Mouse (Mus musculus) CH12.LX (cell line): ENCODE results near the gene Hmgcs1. TPM values are rescaled to one million over a fixed set of nuclear protein-coding genes. Genes with fewer than 3 reads are reported as not detected.

Source experiments
- DNase-seq: peaks from one replicate; pipeline ENCODE4 v3.0.0-alpha.2; 2013; ENCODE audit errors: extremely low read depth
- H3K27ac ChIP-seq: 2 replicates; pipeline ENCODE4 v1.5.1; 2012; ENCODE audit warnings: low read depth, mild to moderate bottlenecking, control low read depth, moderate library complexity; ENCODE audit not compliant: insufficient read depth
- H3K27me3 ChIP-seq: replicated peaks from 2 replicates; pipeline ENCODE3; 2012; ENCODE audit warnings: inconsistent platforms
- H3K36me3 ChIP-seq, 2 experiments: replicated peaks in 1 of 2; 2 replicates each; pipeline versions ENCODE3 to v1.6.1; 2012; ENCODE audit warnings: inconsistent platforms in 1 of 2, low read length in 1 of 2, mild to moderate bottlenecking in 1 of 2, mixed read lengths in 1 of 2, moderate library complexity in 1 of 2; ENCODE audit not compliant: control insufficient read depth in 1 of 2, insufficient read depth in 1 of 2
- H3K4me1 ChIP-seq, 2 experiments: 2 replicates each; pipeline ENCODE4 v1.6.1; 2012; ENCODE audit warnings: inconsistent platforms in 1 of 2, moderate library complexity in 1 of 2; ENCODE audit not compliant: insufficient read depth in 2 of 2, control insufficient read depth in 1 of 2
- H3K4me2 ChIP-seq: 2 replicates; pipeline ENCODE4 v1.6.1; 2012; ENCODE audit warnings: low read depth, mild to moderate bottlenecking, control low read depth; ENCODE audit not compliant: poor library complexity, insufficient read depth, severe bottlenecking
- H3K4me3 ChIP-seq, 3 experiments: fragments of 150-350 bp in 1 of 3; sonication (generic) in 1 of 3; replicated peaks in 1 of 3; 2 replicates each; pipeline versions ENCODE3 to v1.5.1; 2011 to 2012; ENCODE audit warnings: low read depth in 2 of 3, low read length in 2 of 3, mild to moderate bottlenecking in 2 of 3, moderate library complexity in 2 of 3, control low read depth in 1 of 3, improper control_type of control experiment in 1 of 3, inconsistent platforms in 1 of 3, mixed read lengths in 1 of 3; ENCODE audit not compliant: poor library complexity in 1 of 3
- H3K79me2 ChIP-seq: replicated peaks from 2 replicates; pipeline ENCODE4 v1.6.1; 2012; ENCODE audit warnings: mild to moderate bottlenecking, moderate library complexity; ENCODE audit not compliant: control insufficient read depth, poor library complexity, insufficient read depth, severe bottlenecking; ENCODE audit errors: extremely low read depth
- H3K9ac ChIP-seq: 2 replicates; pipeline ENCODE4 v1.6.1; 2012; ENCODE audit warnings: low read depth, mild to moderate bottlenecking, control low read depth, moderate library complexity; ENCODE audit not compliant: insufficient read depth
- H3K9me3 ChIP-seq: replicated peaks from 2 replicates; pipeline ENCODE3; 2012; ENCODE audit warnings: low read length, inconsistent platforms, mixed read lengths
- CHD1 ChIP-seq: IDR thresholded peaks from 2 replicates; pipeline ENCODE4 v1.6.1; 2012; ENCODE audit warnings: low read depth, low read length, improper control_type of control experiment, inconsistent platforms
- CHD2 ChIP-seq: IDR thresholded peaks from 2 replicates; pipeline ENCODE4 v1.6.1; 2011; ENCODE audit warnings: low read length, improper control_type of control experiment
- ETS1 ChIP-seq: conservative IDR thresholded peaks from 2 replicates; pipeline ENCODE4 v1.6.1; 2012; ENCODE audit warnings: low read depth, mild to moderate bottlenecking, inconsistent platforms, low read length, improper control_type of control experiment, moderate library complexity
- HCFC1 ChIP-seq: IDR thresholded peaks from 2 replicates; pipeline ENCODE4 v1.6.1; 2012; ENCODE audit warnings: low read depth, mild to moderate bottlenecking, inconsistent platforms, low read length, improper control_type of control experiment
- KAT2A ChIP-seq: IDR thresholded peaks from 2 replicates; pipeline ENCODE4 v1.6.1; 2012; ENCODE audit warnings: low read length, improper control_type of control experiment, inconsistent platforms; ENCODE audit not compliant: insufficient replicate concordance
- MAFK ChIP-seq: IDR thresholded peaks from 2 replicates; pipeline ENCODE4 v1.6.1; 2011; ENCODE audit warnings: low read length, improper control_type of control experiment; ENCODE audit not compliant: insufficient replicate concordance
- MYC ChIP-seq: IDR thresholded peaks from 2 replicates; pipeline ENCODE4 v1.6.1; 2011; ENCODE audit warnings: low read depth, mild to moderate bottlenecking, improper control_type of control experiment, low read length
- NELFE ChIP-seq: IDR thresholded peaks from 2 replicates; pipeline ENCODE4 v1.6.1; 2011; ENCODE audit warnings: low read depth, low read length, improper control_type of control experiment
- NRF1 ChIP-seq: IDR thresholded peaks from 2 replicates; pipeline ENCODE4 v1.6.1; 2014; ENCODE audit warnings: low read depth, mild to moderate bottlenecking, inconsistent platforms, low read length, improper control_type of control experiment, moderate library complexity
- PAX5 ChIP-seq: IDR thresholded peaks from 2 replicates; pipeline ENCODE4 v1.6.1; 2012; ENCODE audit warnings: low read length, inconsistent platforms, mixed read lengths
- RAD21 ChIP-seq: IDR thresholded peaks from 2 replicates; pipeline ENCODE4 v1.6.1; 2011; ENCODE audit warnings: low read depth, mild to moderate bottlenecking, low read length, improper control_type of control experiment, moderate library complexity
- RCOR1 ChIP-seq: conservative IDR thresholded peaks from 2 replicates; pipeline ENCODE4 v1.6.1; 2012; ENCODE audit warnings: low read depth, mild to moderate bottlenecking, inconsistent platforms, low read length, improper control_type of control experiment
- ZMIZ1 ChIP-seq: IDR thresholded peaks from 2 replicates; pipeline ENCODE4 v1.6.1; 2012; ENCODE audit warnings: low read depth, mild to moderate bottlenecking, inconsistent platforms, low read length, improper control_type of control experiment
- ZNF384 ChIP-seq: IDR thresholded peaks from 2 replicates; pipeline ENCODE4 v1.6.1; 2012; ENCODE audit warnings: low read depth, low read length, improper control_type of control experiment, inconsistent platforms
- dilution Hi-C: fragments of 300-500 bp; cut with MboI; formaldehyde crosslinking; loops from 2 replicates; pipeline ENCODE4 v1.14.3; 2020; ENCODE audit warnings: low sequenced_read_pairs; ENCODE audit not compliant: extremely low pct_unique_long_range_greater_than_20kb, extremely low pct_ligation_motif_present
- in situ Hi-C: fragments of 300-500 bp; cut with MboI; formaldehyde crosslinking; loops from 3 replicates; pipeline ENCODE4 v1.14.3; 2019; ENCODE audit warnings: low sequenced_read_pairs, low pct_ligation_motif_present, low pct_unique_long_range_greater_than_20kb, mixed read lengths
- polyA plus RNA-seq: library from polyadenylated mRNA; unstranded; fragments of >175 nt; gene quantifications from 2 replicates; pipeline ENCODE4 v1.2.1, GENCODE M21; 2012; ENCODE audit warnings: low read depth; ENCODE audit not compliant: insufficient read length
- total RNA-seq, 2 experiments: library from RNA; depleted of rRNA; stranded (reverse); fragments of 300-350 nt in 1 of 2; fragments of >200 nt in 1 of 2; gene quantifications; 2 replicates each; pipeline ENCODE4 v1.2.3; 2012 to 2014

Gene Hmgcs1
- total and polyA plus RNA-seq, 3 experiments = 57.6 to 225 (median 119) TPM

DNA sequence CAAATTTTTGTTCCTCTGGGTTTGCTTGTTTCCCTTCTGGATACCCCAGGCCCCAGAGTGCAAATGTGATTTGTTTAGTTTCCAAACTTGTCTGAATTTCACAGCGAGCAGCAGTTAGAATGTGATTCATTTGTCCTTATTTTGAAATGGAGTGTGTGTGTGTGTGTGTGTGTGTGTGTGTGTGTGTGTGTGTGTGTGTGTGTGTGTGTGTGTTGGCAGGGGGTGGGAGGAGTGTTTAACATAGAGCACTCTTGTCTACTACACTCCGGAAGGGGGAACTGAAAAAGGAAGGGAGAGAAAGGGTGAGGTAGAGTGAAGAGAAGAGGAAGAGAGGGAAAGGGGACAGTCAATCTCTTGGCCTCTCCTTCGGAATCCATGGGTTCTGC lies 64.4 kb downstream of the Hmgcs1 start:
- TF ChIP-seq MAFK (no peak), ETS1 (no peak), NRF1 (no peak), CHD2 (no peak), MYC (no peak)
- TF ChIP-seq, all 38 proteins: peak for 0
- no peak overlapping the region for H3K4me3 ChIP-seq
- peaks cover 0 to 41% of the 10 kb centered on the region in 2 experiments for H3K36me3 ChIP-seq
- no peaks in the 10 kb centered on the region for H3K79me2 ChIP-seq
- no peak overlapping the region for H3K27ac ChIP-seq
- no peak for DNase-seq
- dilution Hi-C loops = no loop called here
- in situ Hi-C loops = no loop called here
- no peaks in the 10 kb centered on the region for H3K9me3 ChIP-seq
- peaks cover 3 to 14% of the 10 kb centered on the region in 2 experiments; a peak in 1 of 4 replicates for H3K4me1 ChIP-seq
- H3K4me2 ChIP-seq = no peak overlapping the region
- no peaks in the 10 kb centered on the region for H3K27me3 ChIP-seq
- no peak overlapping the region for H3K9ac ChIP-seq

DNA sequence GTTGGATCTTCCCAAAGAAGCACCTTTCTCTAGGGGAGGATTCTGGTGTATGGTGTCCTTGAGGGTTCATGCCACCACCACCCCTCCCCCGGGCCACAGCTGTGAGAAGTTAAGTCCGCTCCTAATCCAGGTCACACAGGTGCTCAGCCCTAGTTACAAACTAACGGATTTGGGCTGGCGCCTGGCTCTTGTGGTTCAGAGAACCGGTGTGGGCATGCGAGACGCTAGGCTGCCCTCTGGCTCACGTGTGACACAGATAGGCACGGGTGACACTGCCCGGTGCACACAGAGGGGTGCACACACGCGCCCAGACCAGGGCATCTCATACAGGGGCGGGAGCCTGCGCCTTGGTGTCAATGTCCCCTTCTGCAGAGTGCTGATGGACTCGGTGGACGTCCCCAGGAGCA lies 65.0 kb downstream of the Hmgcs1 start:
- no peak for TF ChIP-seq MAFK
- no peak for TF ChIP-seq RCOR1
- Histone ChIP-seq H3K27ac (no peak overlapping the region), H3K4me2 (no peak overlapping the region), H3K36me3 (peaks cover 0 to 40% of the 10 kb centered on the region in 2 experiments), H3K4me3 (no peak overlapping the region), H3K27me3 (no peaks in the 10 kb centered on the region), H3K4me1 (peaks cover 3 to 11% of the 10 kb centered on the region in 2 experiments; a peak in 1 of 4 replicates), H3K9me3 (no peaks in the 10 kb centered on the region), H3K9ac (no peak overlapping the region), H3K79me2 (no peaks in the 10 kb centered on the region)
- in situ Hi-C loops (no loop called here), dilution Hi-C loops (no loop called here)
- DNase-seq = no peak

DNA sequence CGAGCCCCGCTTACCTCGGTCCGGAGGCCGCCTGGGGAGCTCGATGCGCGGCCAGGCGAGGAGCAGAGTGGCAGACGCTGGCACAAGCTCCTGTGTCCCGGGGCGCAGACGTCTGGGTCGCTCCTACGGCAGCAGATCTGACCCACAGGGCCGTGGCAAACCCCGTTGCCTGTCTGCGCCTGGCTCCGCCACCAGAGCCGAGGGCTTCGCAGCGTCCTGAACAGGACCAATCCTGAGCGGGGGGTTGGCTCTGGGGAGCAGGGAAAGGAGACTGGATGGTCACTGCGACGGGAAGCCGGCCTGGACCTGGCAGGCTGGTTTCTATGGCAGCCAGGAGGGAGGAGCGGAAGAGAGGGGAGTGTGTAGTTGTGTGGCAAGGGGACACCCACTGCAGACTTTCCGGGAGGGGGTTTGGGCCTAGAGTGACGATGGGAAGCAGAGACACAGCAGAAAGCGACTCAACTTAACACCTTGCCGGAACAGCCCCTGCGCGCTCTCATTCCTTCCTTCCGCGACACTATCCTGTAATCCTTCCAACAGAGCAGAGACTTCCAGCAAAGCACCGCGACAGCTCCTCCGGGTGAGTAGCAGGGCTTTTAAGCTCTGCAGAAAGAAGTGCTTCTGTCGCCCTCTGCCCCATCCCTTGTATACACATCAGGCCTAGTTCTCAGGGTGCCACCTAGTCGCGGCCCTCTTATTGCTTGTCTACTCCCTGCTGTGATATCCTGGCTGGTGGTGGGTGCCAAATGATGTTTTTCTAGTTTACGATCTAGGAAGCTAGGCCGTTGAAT lies 65.7 kb downstream of the Hmgcs1 start, which contains the start of gene Nim1k:
Gene Nim1k, minus strand, starts transcription at position 202 of the 791 bp plus-strand sequence.
- no peak within 1 kb of the TSS for H3K27ac ChIP-seq
- H3K9ac ChIP-seq = no peak within 1 kb of the TSS
- no peaks in the 10 kb centered on the region for H3K9me3 ChIP-seq
- no peak for DNase-seq
- peaks cover 3 to 11% of the 10 kb centered on the region in 2 experiments; a peak in 1 of 4 replicates for H3K4me1 ChIP-seq
- dilution Hi-C loops = no loop called here
- H3K4me3 ChIP-seq = no peak within 1 kb of the TSS
- H3K27me3 ChIP-seq = no peaks in the 10 kb centered on the region
- TF ChIP-seq NELFE (no peak), RAD21 (no peak), PAX5 (no peak), HCFC1 (no peak), ZNF384 (no peak), CHD1 (no peak), MYC (no peak), KAT2A (no peak), ZMIZ1 (no peak)
- H3K4me2 ChIP-seq = no peak within 1 kb of the TSS
- in situ Hi-C loops = no loop called here
- H3K36me3 ChIP-seq = peaks cover 1 to 42% of the 10 kb centered on the region in 2 experiments
- no peaks in the 10 kb centered on the region for H3K79me2 ChIP-seq
